Mouse (Mus musculus) layer of hippocampus, postnatal 36 days (tissue): ENCODE measurements at regions not wholly inside any gene's neighbourhood (a gene's known extent, or its start where the extent isn't known, plus 50 kb on each side); places are given as distances from the start of the nearest gene placed in this dataset.
"Not testable (repeated sequence)": the region's sequence is repeated elsewhere in the genome, so short reads cannot be mapped to it uniquely, and the experiment has no call there.

Experiments used
- DNase-seq, 2 experiments: peaks; one replicate each; pipeline ENCODE4 v3.0.0; 2022

GRCm38 (mm10) chr3:117265790-117266189 is 94.9 kb downstream of the Plppr4 start:
- no peak for DNase-seq

- DNase-seq = no peak
These were observed 112.8 kb downstream of the Plppr4 start for GRCm38 (mm10) chr3:117247833-117248232.

GRCm38 (mm10) chr3:117241810-117242209 is 118.9 kb downstream of the Plppr4 start:
- peak in 1 of 2 experiments; percentile 8 for DNase-seq

- DNase-seq = no peak
These were observed 134.1 kb downstream of the Plppr4 start for GRCm38 (mm10) chr3:117226616-117227015.

- DNase-seq = no peak
These were observed 135.6 kb downstream of the Plppr4 start for GRCm38 (mm10) chr3:117225041-117225440.

- DNase-seq = peak; percentile 22 to 25
These were observed 142.7 kb downstream of the Plppr4 start for GRCm38 (mm10) chr3:117217952-117218351.

- DNase-seq = no peak
These were observed 168.8 kb downstream of the Plppr4 start for GRCm38 (mm10) chr3:117191903-117192302.

- no peak for DNase-seq
These were observed 171.7 kb downstream of the Plppr4 start for GRCm38 (mm10) chr3:117188782-117189500.

- peak; percentile 14 to 21 for DNase-seq
These were observed 177.0 kb downstream of the Plppr4 start for GRCm38 (mm10) chr3:117183654-117184184.

- peak; percentile 17 to 36 for DNase-seq
These were observed 190.9 kb downstream of the Plppr4 start for GRCm38 (mm10) chr3:117169740-117170139.

- no peak for DNase-seq
These were observed 194.3 kb upstream of the Palmd start for GRCm38 (mm10) chr3:117163046-117163445.

GRCm38 (mm10) chr3:117160689-117161088 is 191.9 kb upstream of the Palmd start:
- not testable (repeated sequence) for DNase-seq

GRCm38 (mm10) chr3:117155274-117155673 is 186.5 kb upstream of the Palmd start:
- no peak for DNase-seq

- DNase-seq = no peak
These were observed 184.3 kb upstream of the Palmd start for GRCm38 (mm10) chr3:117153011-117153473.

- DNase-seq = no peak
These were observed 183.6 kb upstream of the Palmd start for GRCm38 (mm10) chr3:117152414-117152813.

GRCm38 (mm10) chr3:117147414-117147813 is 178.6 kb upstream of the Palmd start:
- DNase-seq = no peak

GRCm38 (mm10) chr3:117139835-117140234 is 171.0 kb upstream of the Palmd start:
- no peak for DNase-seq

GRCm38 (mm10) chr3:117138720-117139119 is 169.9 kb upstream of the Palmd start:
- no peak for DNase-seq

- no peak for DNase-seq
These were observed 164.1 kb upstream of the Palmd start for GRCm38 (mm10) chr3:117132897-117133296.

GRCm38 (mm10) chr3:117122211-117122610 is 153.4 kb upstream of the Palmd start:
- DNase-seq = no peak

- peak; percentile 30 to 35 for DNase-seq
These were observed 151.6 kb upstream of the Palmd start for GRCm38 (mm10) chr3:117120086-117121055.

GRCm38 (mm10) chr3:117119576-117119975 is 150.8 kb upstream of the Palmd start:
- no peak for DNase-seq

GRCm38 (mm10) chr3:117117838-117118237 is 149.1 kb upstream of the Palmd start:
- no peak for DNase-seq
